Mouse (Mus musculus): Measurements from ENCODE around the gene Def6. TPM values are rescaled to one million over a fixed set of nuclear protein-coding genes. Genes with fewer than 3 reads are reported as not detected.

Def6 gene
- polyA plus RNA-seq, 1 experiment from 2014 or later = 6.5 TPM

DNA sequence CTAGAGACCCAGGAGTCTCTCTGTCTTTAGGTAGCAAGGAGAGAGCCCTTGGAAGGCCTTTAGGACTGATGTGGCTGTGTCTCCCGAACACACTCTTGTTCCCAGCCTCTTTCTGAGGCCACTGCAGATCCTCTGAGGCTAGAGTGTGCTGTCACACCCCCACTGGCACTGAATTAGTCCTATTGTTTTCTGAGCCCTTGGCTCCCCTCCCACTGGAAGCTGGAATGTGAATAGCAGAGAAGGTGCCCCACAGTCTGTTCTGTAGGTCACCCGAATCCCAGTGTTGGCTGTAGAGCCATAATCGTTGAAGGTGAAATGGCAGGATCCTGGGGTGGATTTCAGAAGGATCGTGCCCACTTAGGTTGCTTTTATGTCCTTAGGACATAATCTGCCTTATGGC, 27.2 kb upstream of the Def6 start:
- no peak for DNase-seq (ENCODE audit: low spot score)
- no peak for ATAC-seq (ENCODE audit: low FRiP score)
- Histone ChIP-seq H3K4me2 (replicated peaks) (no peak overlapping the region), H3K9me3 (ENCODE audit: control insufficient read depth, low read length) (no peaks in the 10 kb centered on the region), H3K4me3 (replicated peaks; ENCODE audit: low read length) (no peak overlapping the region), H3K36me3 (replicated peaks; ENCODE audit: control insufficient read depth, insufficient read depth) (0 out of 2 replicates have a peak, but pooled peaks cover 8% of the 10 kb centered on the region), H3K27me3 (ENCODE audit: control insufficient read depth, insufficient read depth, low read length) (no peaks in the 10 kb centered on the region), H3K4me1 (replicated peaks; ENCODE audit: control insufficient read depth, insufficient read depth, low read length) (peaks cover 25% of the 10 kb centered on the region), H3K27ac (no peak overlapping the region), H3K9ac (no peak overlapping the region)
- whole genome bisulfite sequencing = 42% methylated on average over 4 of the region's 4 CpGs

DNA sequence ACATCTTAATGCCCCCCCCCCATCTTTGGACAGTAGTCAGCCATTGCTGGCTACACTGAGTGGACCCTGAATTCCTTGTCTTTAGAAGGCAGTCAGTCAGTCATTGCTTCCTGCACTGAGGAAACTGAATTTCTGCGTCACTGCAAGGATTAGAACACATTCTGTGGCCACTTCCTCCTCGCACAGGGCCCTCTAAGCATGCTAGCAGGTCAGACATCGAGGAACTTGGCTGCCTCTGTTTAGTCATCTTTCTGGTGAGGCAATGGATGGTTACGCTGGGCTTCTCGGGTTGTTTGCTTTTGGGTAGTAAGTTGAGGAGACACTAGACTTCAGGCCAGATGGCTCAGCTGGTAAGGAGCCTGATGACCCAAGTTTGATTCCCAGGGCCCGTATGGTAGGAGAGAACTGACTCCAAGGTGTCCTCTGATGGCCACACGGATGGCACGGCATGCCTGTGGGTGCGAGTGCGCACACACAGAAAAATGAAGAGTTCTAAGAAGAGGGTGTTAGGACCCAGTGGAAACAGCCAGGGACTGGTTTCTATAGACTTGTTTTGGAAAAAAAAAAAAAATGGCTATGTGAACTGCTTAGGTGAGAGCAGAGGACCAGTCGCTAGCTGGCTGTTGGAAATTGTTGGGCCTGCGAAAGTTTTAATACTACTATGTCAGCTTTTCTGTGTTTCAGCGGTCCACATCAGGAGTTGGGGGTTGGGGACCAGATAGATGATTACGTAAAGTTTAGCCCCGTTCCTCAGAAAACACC, 26.6 kb upstream of the Def6 start:
- no peak for ATAC-seq (ENCODE audit: low FRiP score)

DNA sequence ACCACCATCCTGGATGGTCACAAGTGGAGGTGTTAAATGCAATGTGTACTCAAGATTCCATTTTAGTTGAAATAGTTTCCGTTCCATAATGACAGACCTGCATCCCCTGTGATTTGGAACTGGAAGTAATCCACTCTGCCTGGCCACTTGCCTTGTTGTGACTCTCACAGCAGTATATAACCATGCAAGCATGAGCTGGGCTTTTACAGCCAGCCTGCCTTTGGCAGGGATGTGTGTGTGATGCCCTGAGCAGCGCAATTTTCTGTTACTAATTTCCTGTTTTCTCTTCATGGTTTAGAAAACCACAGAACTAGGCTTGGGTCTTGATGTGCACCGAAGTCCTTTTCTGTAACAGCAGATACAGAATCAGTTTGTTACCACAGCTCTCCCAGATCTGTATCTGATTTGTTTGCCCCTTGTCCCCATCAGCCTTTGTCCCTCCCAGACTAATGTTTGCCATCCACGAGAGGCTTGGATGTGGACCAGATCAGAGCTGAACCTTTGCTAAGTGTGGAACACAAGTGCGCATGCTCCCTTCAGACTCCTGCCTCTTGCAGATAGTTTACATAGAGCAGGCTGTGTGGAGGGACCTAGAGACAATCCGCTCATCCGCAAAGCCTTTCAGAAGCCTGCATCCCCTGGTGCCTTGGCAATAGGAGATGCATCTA, 22.5 kb upstream of the Def6 start:
- no peak for ATAC-seq (ENCODE audit: low FRiP score)
- Histone ChIP-seq H3K9me3 (ENCODE audit: control insufficient read depth, low read length) (no peaks in the 10 kb centered on the region), H3K4me3 (replicated peaks; ENCODE audit: low read length) (no peak overlapping the region), H3K27ac (no peak overlapping the region), H3K4me1 (replicated peaks; ENCODE audit: control insufficient read depth, insufficient read depth, low read length) (no peaks in the 10 kb centered on the region; the same call in 1 of the 2 replicates), H3K36me3 (replicated peaks; ENCODE audit: control insufficient read depth, insufficient read depth) (peaks cover 13% of the 10 kb centered on the region), H3K4me2 (replicated peaks) (no peak overlapping the region), H3K27me3 (ENCODE audit: control insufficient read depth, insufficient read depth, low read length) (no peaks in the 10 kb centered on the region), H3K9ac (no peak overlapping the region)
- WGBS = 88% methylated on average over 7 of the region's 7 CpGs
- no peak for DNase-seq (ENCODE audit: low spot score)

More for the DNA sequence above, 26.6 kb upstream of the Def6 start:
- no peak overlapping the region for H3K4me3 ChIP-seq (replicated peaks; ENCODE audit: low read length)
- H3K27me3 ChIP-seq (ENCODE audit: control insufficient read depth, insufficient read depth, low read length) = no peaks in the 10 kb centered on the region
- H3K9me3 ChIP-seq (ENCODE audit: control insufficient read depth, low read length) = no peaks in the 10 kb centered on the region
- H3K36me3 ChIP-seq (replicated peaks; ENCODE audit: control insufficient read depth, insufficient read depth) = 0 out of 2 replicates have a peak, but pooled peaks cover 8% of the 10 kb centered on the region
- no peak overlapping the region for H3K4me2 ChIP-seq (replicated peaks)
- H3K27ac ChIP-seq = no peak overlapping the region
- WGBS = 88% methylated on average over 15 of the region's 15 CpGs
- DNase-seq (ENCODE audit: low spot score) = no peak
- no peak overlapping the region for H3K9ac ChIP-seq
- H3K4me1 ChIP-seq (replicated peaks; ENCODE audit: control insufficient read depth, insufficient read depth, low read length) = peaks cover 20% of the 10 kb centered on the region

DNA sequence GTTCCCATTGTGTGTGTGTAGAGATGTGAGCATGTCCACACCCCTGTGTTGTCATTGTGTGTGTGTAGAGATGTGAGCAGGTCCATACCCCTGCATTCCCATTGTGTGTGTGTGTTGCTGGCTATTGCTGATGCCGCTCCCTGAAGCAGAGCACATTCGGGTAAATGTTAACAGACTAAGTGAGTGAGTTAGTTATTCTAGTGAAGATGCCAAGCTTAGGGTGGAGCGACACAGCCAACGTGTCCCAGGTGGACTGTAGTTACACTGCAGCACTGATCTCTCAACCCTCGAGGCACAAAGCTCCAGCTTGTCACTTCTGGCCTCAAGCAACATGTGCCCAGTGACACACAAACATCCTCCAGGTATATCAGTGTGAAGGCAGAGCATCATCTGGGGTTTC, 19.3 kb upstream of the Def6 start:
- H3K4me3 ChIP-seq (replicated peaks; ENCODE audit: low read length) = no peak overlapping the region
- ATAC-seq (ENCODE audit: low FRiP score) (no peak), DNase-seq (ENCODE audit: low spot score) (no peak)
- WGBS = 88% methylated on average over 5 of the region's 5 CpGs
- H3K9ac ChIP-seq = no peak overlapping the region
- no peaks in the 10 kb centered on the region for H3K4me1 ChIP-seq (replicated peaks; ENCODE audit: control insufficient read depth, insufficient read depth, low read length)
- H3K36me3 ChIP-seq (replicated peaks; ENCODE audit: control insufficient read depth, insufficient read depth) = peaks cover 42% of the 10 kb centered on the region
- H3K9me3 ChIP-seq (ENCODE audit: control insufficient read depth, low read length) = no peaks in the 10 kb centered on the region
- no peaks in the 10 kb centered on the region for H3K27me3 ChIP-seq (ENCODE audit: control insufficient read depth, insufficient read depth, low read length)
- no peak overlapping the region for H3K4me2 ChIP-seq (replicated peaks)
- no peak overlapping the region for H3K27ac ChIP-seq

DNA sequence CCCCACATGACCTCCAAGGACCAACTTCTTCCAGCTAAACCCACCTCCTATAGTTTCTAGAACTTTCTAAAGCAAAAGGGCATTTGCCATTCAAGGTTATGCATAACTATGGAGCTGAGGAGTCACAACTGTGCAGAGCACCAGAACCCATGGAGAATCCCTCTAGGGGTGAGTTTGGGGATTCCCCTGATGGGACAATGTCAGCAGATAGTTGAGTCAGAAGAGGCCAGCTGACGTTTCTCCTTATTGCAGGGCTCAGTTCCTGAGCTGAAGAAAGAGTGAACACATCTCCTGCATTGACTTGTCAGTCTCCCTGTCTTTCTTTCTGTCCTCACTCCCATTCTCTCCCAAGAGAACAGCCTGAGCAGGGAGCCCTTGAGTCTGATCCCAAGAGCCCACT, 14.8 kb upstream of the Def6 start:
- 68% methylated on average over 1 of the region's 1 CpGs for WGBS
- Histone ChIP-seq H3K27me3 (ENCODE audit: control insufficient read depth, insufficient read depth, low read length) (no peaks in the 10 kb centered on the region), H3K9me3 (ENCODE audit: control insufficient read depth, low read length) (no peaks in the 10 kb centered on the region), H3K36me3 (replicated peaks; ENCODE audit: control insufficient read depth, insufficient read depth) (peaks cover 61% of the 10 kb centered on the region), H3K9ac (no peak overlapping the region), H3K4me1 (replicated peaks; ENCODE audit: control insufficient read depth, insufficient read depth, low read length) (no peaks in the 10 kb centered on the region), H3K27ac (no peak overlapping the region), H3K4me3 (replicated peaks; ENCODE audit: low read length) (no peak overlapping the region), H3K4me2 (replicated peaks) (no peak overlapping the region)
- DNase-seq (ENCODE audit: low spot score) (no peak), ATAC-seq (ENCODE audit: low FRiP score) (no peak)

DNA sequence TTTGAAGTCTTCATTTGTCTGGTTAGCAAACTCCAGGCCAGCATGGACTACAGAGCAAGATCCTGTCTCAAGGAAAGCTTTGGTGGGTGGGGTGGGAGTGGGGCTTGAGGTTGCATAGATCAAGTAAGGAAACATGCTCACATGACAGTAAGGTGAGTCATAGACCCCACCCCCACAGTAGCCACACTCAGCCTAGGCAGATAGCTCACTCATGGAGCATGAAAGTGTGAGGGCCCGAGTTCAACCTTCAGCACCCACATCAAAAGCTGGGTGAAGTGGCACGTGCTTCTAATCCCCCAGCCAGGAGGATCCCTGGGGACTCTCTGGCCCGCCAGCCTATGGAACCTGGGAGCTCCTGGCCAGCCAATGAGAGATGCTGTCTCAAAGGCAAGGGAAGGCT, 14.0 kb upstream of the Def6 start:
- peaks cover 69% of the 10 kb centered on the region for H3K36me3 ChIP-seq (replicated peaks; ENCODE audit: control insufficient read depth, insufficient read depth)
- H3K27ac ChIP-seq = no peak overlapping the region
- no peak overlapping the region for H3K9ac ChIP-seq
- no peak for ATAC-seq (ENCODE audit: low FRiP score)
- H3K27me3 ChIP-seq (ENCODE audit: control insufficient read depth, insufficient read depth, low read length) = no peaks in the 10 kb centered on the region
- H3K9me3 ChIP-seq (ENCODE audit: control insufficient read depth, low read length) = no peaks in the 10 kb centered on the region
- H3K4me3 ChIP-seq (replicated peaks; ENCODE audit: low read length) = no peak overlapping the region
- H3K4me2 ChIP-seq (replicated peaks) = no peak overlapping the region
- 95% methylated on average over 3 of the region's 3 CpGs for WGBS
- no peaks in the 10 kb centered on the region for H3K4me1 ChIP-seq (replicated peaks; ENCODE audit: control insufficient read depth, insufficient read depth, low read length)
- no peak for DNase-seq (ENCODE audit: low spot score)

DNA sequence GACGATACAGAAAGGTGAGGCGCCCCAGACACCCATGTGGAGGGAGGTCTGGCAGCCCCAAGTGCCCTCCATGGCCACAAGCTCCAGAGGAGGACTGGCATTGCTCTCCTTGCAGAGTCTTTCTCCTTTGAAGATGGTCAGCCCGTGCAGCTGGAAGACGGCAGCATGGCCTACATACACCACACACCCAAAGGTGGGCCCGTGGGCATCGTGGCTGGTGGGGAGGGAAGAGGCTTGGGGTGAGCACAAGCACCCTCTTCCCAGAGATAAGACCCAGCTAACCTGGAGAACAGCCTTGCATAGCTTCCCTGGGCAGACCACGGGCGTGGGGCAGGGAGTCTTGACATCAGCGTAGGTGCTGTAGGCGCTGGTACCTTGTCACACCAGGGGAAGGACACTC, 12.5 kb upstream of the Def6 start:
- WGBS = 97% methylated on average over 10 of the region's 10 CpGs
- no peak for ATAC-seq (ENCODE audit: low FRiP score)
- no peak overlapping the region for H3K27ac ChIP-seq
- H3K9me3 ChIP-seq (ENCODE audit: control insufficient read depth, low read length) = no peaks in the 10 kb centered on the region
- no peak for DNase-seq (ENCODE audit: low spot score)
- no peaks in the 10 kb centered on the region for H3K4me1 ChIP-seq (replicated peaks; ENCODE audit: control insufficient read depth, insufficient read depth, low read length)
- H3K27me3 ChIP-seq (ENCODE audit: control insufficient read depth, insufficient read depth, low read length) = no peaks in the 10 kb centered on the region
- no peak overlapping the region for H3K4me3 ChIP-seq (replicated peaks; ENCODE audit: low read length)
- no peak overlapping the region for H3K9ac ChIP-seq
- H3K4me2 ChIP-seq (replicated peaks) = no peak overlapping the region
- peaks cover 78% of the 10 kb centered on the region for H3K36me3 ChIP-seq (replicated peaks; ENCODE audit: control insufficient read depth, insufficient read depth)

DNA sequence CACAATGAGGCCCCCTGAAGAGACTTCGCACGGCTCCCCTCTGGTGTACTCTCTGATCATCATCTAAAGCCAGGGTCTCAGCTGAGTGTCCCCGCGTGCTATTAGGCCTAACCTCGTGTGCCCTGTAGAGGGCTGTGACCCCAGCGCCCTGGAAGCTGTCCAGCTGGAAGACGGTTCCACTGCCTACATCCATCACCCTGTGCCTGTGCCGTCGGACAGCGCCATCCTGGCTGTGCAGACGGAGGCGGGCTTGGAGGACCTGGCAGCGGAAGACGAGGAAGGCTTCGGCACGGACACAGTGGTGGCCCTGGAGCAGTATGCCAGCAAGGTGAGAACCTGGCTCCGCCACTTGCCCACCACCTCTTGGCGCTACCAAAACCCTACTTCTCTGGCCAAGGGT, 9.9 kb upstream of the Def6 start:
- Histone ChIP-seq H3K4me2 (replicated peaks) (no peak overlapping the region), H3K27ac (no peak overlapping the region), H3K4me1 (replicated peaks; ENCODE audit: control insufficient read depth, insufficient read depth, low read length) (no peaks in the 10 kb centered on the region), H3K9me3 (ENCODE audit: control insufficient read depth, low read length) (no peaks in the 10 kb centered on the region), H3K27me3 (ENCODE audit: control insufficient read depth, insufficient read depth, low read length) (no peaks in the 10 kb centered on the region), H3K36me3 (replicated peaks; ENCODE audit: control insufficient read depth, insufficient read depth) (peaks cover 78% of the 10 kb centered on the region), H3K9ac (no peak overlapping the region), H3K4me3 (replicated peaks; ENCODE audit: low read length) (no peak overlapping the region)
- ATAC-seq (ENCODE audit: low FRiP score) (no peak), DNase-seq (ENCODE audit: low spot score) (no peak)
- WGBS = 70% methylated on average over 18 of the region's 18 CpGs

DNA sequence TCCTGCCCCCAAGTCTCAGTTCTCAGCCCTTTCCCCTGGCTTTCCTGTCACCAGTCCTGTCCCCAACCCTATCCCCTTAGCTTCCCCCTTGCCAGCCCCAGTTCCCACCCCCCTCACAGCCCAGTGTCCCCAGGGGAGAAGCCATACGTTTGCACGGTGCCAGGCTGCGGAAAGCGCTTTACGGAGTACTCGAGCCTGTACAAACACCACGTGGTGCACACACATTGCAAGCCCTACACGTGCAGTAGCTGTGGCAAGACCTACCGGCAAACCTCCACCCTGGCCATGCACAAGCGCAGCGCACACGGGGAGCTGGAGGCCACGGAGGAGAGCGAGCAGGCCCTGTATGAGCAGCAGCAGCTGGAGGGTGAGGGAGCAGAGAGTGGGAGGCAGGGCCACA, 5.6 kb upstream of the Def6 start:
- WGBS = 83% methylated on average over 14 of the region's 14 CpGs
- peaks cover 61% of the 10 kb centered on the region for H3K36me3 ChIP-seq (replicated peaks; ENCODE audit: control insufficient read depth, insufficient read depth)

More for the DNA sequence above, 5.6 kb upstream of the Def6 start:
- Histone ChIP-seq H3K4me2 (replicated peaks) (no peak overlapping the region), H3K27ac (no peak overlapping the region), H3K9me3 (ENCODE audit: control insufficient read depth, low read length) (no peaks in the 10 kb centered on the region), H3K9ac (no peak overlapping the region), H3K4me3 (replicated peaks; ENCODE audit: low read length) (no peak overlapping the region), H3K4me1 (replicated peaks; ENCODE audit: control insufficient read depth, insufficient read depth, low read length) (no peaks in the 10 kb centered on the region), H3K27me3 (ENCODE audit: control insufficient read depth, insufficient read depth, low read length) (no peaks in the 10 kb centered on the region)
- no peak for DNase-seq (ENCODE audit: low spot score)
- no peak for ATAC-seq (ENCODE audit: low FRiP score)
